Comparison of ENCODE assay signal across 14 mouse cellular contexts in the genomic region with DNA sequence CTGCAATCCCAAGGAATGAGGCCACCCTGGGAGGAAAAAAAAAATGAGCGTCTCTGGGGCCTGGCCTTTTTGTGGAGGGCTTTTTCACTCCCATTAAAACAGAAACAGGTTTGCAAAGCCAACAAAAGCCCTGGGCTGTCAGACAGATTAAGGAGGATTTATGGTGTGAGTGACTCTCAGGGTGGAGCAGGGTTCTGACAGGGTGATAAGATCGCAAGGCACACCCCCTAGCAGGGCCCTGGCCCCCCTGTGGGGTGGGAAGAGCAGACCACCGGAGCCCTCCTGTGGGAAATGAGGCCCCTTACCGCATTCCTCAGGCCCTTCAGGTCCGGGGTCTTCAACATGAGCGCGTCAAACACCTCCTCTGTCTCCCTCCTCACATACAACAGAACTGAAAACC. TPM values are rescaled to one million over a fixed set of nuclear protein-coding genes. Genes with fewer than 3 reads are reported as not detected.
DNase-seq lines count a peak whose midpoint lies in the region; ATAC-seq and TF ChIP-seq lines count a peak whose summit lies in the region.
"Had no signal": no experiment of that assay in that cellular context is flagged by ENCODE, and none has a peak within 500 bp of the region (broad histone marks: within the 10 kb centered on the region; RNA-seq: fewer than 3 reads in every experiment).

No protein-coding gene starts in this region.

- peak overlapping the region; percentile 62 for H3K27ac ChIP-seq in heart, embryonic 11.5 days (ENCODE audit: low read depth, low read length)
- H3K27ac ChIP-seq in kidney, postnatal 0 days = peak overlapping the region; percentile 22; the same call in 1 of the 2 replicates
- no peak overlapping the region for H3K27ac ChIP-seq in embryonic facial prominence, embryonic 11.5 days (replicated peaks; ENCODE audit: low read depth, low read length)
- peak overlapping the region; percentile 83 for H3K27ac ChIP-seq in stomach, embryonic 14.5 days (ENCODE audit: low read length)
- H3K27ac ChIP-seq: liver, embryonic 15.5 days; midbrain, embryonic 12.5 days had no signal

- H3K4me2 ChIP-seq in heart, embryonic 11.5 days = no peak overlapping the region
- H3K4me2 ChIP-seq in kidney, postnatal 0 days (ENCODE audit: low read length) = no peak overlapping the region
- H3K4me2 ChIP-seq in embryonic facial prominence, embryonic 11.5 days (ENCODE audit: low read depth, low read length) = no peak overlapping the region
- H3K4me2 ChIP-seq in stomach, embryonic 14.5 days (replicated peaks; ENCODE audit: low read depth, low read length) = no peak overlapping the region
- H3K4me2 ChIP-seq: liver, embryonic 15.5 days; midbrain, embryonic 12.5 days; neural tube, embryonic 13.5 days had no signal

- TF ChIP-seq CTCF in kidney, postnatal 0 days (IDR thresholded peaks at IDR 0.05; ENCODE audit: low read depth) = no peak

- peak overlapping the region; percentile 34; the same call in 1 of the 2 replicates for H3K9ac ChIP-seq in heart, embryonic 11.5 days (ENCODE audit: low read depth, low read length)
- H3K9ac ChIP-seq in kidney, postnatal 0 days (ENCODE audit: low read depth, low read length) = no peak overlapping the region
- H3K9ac ChIP-seq in embryonic facial prominence, embryonic 11.5 days (replicated peaks; ENCODE audit: low read length) = no peak overlapping the region
- H3K9ac ChIP-seq in stomach, embryonic 14.5 days (replicated peaks; ENCODE audit: low read depth, low read length) = no peak overlapping the region
- H3K9ac ChIP-seq: liver, embryonic 15.5 days; midbrain, embryonic 12.5 days; neural tube, embryonic 13.5 days had no signal

- WGBS in heart, embryonic 11.5 days (ENCODE audit: insufficient replicate concordance) = 7% methylated on average over 7 of the region's 7 CpGs
- WGBS in kidney, postnatal 0 days = 27% methylated on average over 7 of the region's 7 CpGs
- 19% methylated on average over 7 of the region's 7 CpGs for WGBS in embryonic facial prominence, embryonic 11.5 days
- 9% methylated on average over 7 of the region's 7 CpGs for WGBS in stomach, embryonic 14.5 days

- peaks cover 61% of the 10 kb centered on the region for H3K4me1 ChIP-seq in heart, embryonic 11.5 days (ENCODE audit: control insufficient read depth, insufficient read depth, low read length)
- H3K4me1 ChIP-seq in kidney, postnatal 0 days (replicated peaks; ENCODE audit: insufficient read depth, low read length) = peaks cover 31% of the 10 kb centered on the region
- peaks cover 12% of the 10 kb centered on the region for H3K4me1 ChIP-seq in embryonic facial prominence, embryonic 11.5 days (ENCODE audit: control insufficient read depth, insufficient read depth, low read length)
- H3K4me1 ChIP-seq in stomach, embryonic 14.5 days (ENCODE audit: control insufficient read depth, insufficient read depth, low read length) = peaks cover 58% of the 10 kb centered on the region

- 0 out of 2 replicates have a peak, but pooled peaks cover 6% of the 10 kb centered on the region for H3K27me3 ChIP-seq in heart, embryonic 11.5 days (ENCODE audit: control insufficient read depth, insufficient read depth, low read length)
- H3K27me3 ChIP-seq in kidney, postnatal 0 days (ENCODE audit: insufficient read depth, low read length) = no peaks in the 10 kb centered on the region
- no peaks in the 10 kb centered on the region for H3K27me3 ChIP-seq in embryonic facial prominence, embryonic 11.5 days (ENCODE audit: control insufficient read depth, insufficient read depth, low read length)
- no peaks in the 10 kb centered on the region for H3K27me3 ChIP-seq in stomach, embryonic 14.5 days (ENCODE audit: control insufficient read depth, insufficient read depth, low read length)
- H3K27me3 ChIP-seq: neural tube, embryonic 13.5 days had no signal

- no peak overlapping the region for H3K4me3 ChIP-seq in heart, embryonic 11.5 days (ENCODE audit: low read depth, low read length)
- H3K4me3 ChIP-seq in kidney, postnatal 0 days (replicated peaks; ENCODE audit: low read depth, low read length) = no peak overlapping the region
- H3K4me3 ChIP-seq in embryonic facial prominence, embryonic 11.5 days (ENCODE audit: low read depth, low read length) = no peak overlapping the region
- H3K4me3 ChIP-seq in stomach, embryonic 14.5 days (ENCODE audit: low read depth, low read length) = no peak overlapping the region
- H3K4me3 ChIP-seq: liver, embryonic 15.5 days; midbrain, embryonic 12.5 days; neural tube, embryonic 13.5 days had no signal

- ATAC-seq in heart, embryonic 11.5 days (replicated peaks; ENCODE audit: insufficient number of reproducible peaks, low FRiP score, low TSS enrichment) = no peak
- ATAC-seq in kidney, postnatal 0 days (replicated peaks; ENCODE audit: low FRiP score, low read depth) = no peak
- ATAC-seq in embryonic facial prominence, embryonic 11.5 days (replicated peaks; ENCODE audit: insufficient number of reproducible peaks, low FRiP score, low TSS enrichment, low read depth) = no peak
- peak; percentile 59; the same call in 1 of the 2 replicates for ATAC-seq in stomach, embryonic 14.5 days (ENCODE audit: insufficient number of reproducible peaks, insufficient read depth, low FRiP score, low read depth)
- no peak for ATAC-seq in megakaryocyte progenitor cell, adult 5-6 weeks (replicated peaks; ENCODE audit: poor library complexity)
- ATAC-seq: Patski had no signal

- no peaks in the 10 kb centered on the region for H3K9me3 ChIP-seq in heart, embryonic 11.5 days (replicated peaks; ENCODE audit: control insufficient read depth, low read length)
- H3K9me3 ChIP-seq in kidney, postnatal 0 days (replicated peaks; ENCODE audit: low read length) = no peaks in the 10 kb centered on the region
- no peaks in the 10 kb centered on the region for H3K9me3 ChIP-seq in embryonic facial prominence, embryonic 11.5 days (replicated peaks; ENCODE audit: control insufficient read depth, low read length)
- H3K9me3 ChIP-seq in stomach, embryonic 14.5 days (ENCODE audit: control insufficient read depth, low read depth, low read length) = no peaks in the 10 kb centered on the region
- H3K9me3 ChIP-seq: liver, embryonic 15.5 days; midbrain, embryonic 12.5 days; neural tube, embryonic 13.5 days had no signal

- DNase-seq in heart, adult 9 months (ENCODE audit: low spot score in 2 of 2) = no peak
- no peak for DNase-seq in kidney, postnatal 0 days (ENCODE audit: low spot score)
- DNase-seq in kidney, adult 18-20 months = no peak
- DNase-seq in embryonic facial prominence, embryonic 11.5 days (ENCODE audit: low spot score) = peak; percentile 30
- DNase-seq in B cell, adult 2 months = no peak
- DNase-seq: right cerebral cortex, postnatal 4 days had no signal

- H3K36me3 ChIP-seq in heart, embryonic 11.5 days (ENCODE audit: control insufficient read depth, insufficient read depth, low read length) = no peaks in the 10 kb centered on the region
- H3K36me3 ChIP-seq in kidney, postnatal 0 days (ENCODE audit: insufficient read depth, low read length) = no peaks in the 10 kb centered on the region
- no peaks in the 10 kb centered on the region for H3K36me3 ChIP-seq in embryonic facial prominence, embryonic 11.5 days (replicated peaks; ENCODE audit: control insufficient read depth, insufficient read depth, low read depth, low read length)
- H3K36me3 ChIP-seq in stomach, embryonic 14.5 days (ENCODE audit: control insufficient read depth, insufficient read depth, low read length) = no peaks in the 10 kb centered on the region
- H3K36me3 ChIP-seq: liver, embryonic 15.5 days; midbrain, embryonic 12.5 days; neural tube, embryonic 13.5 days had no signal

RNA-seq across cellular contexts. Expression of gene Grhl3, which starts 25.3 kb away (rescaled TPM):
- 5.5 and 6.5 TPM in 2 replicates for polyA plus RNA-seq in heart, embryonic 11.5 days (2014; fragmentation: Nextera tagmentation; extraction: Ambion mirVana)
- polyA plus RNA-seq in kidney, postnatal 0 days (2015; fragmentation: Nextera tagmentation; extraction: Ambion mirVana) = 3.6 and 4.6 TPM in 2 replicates
- polyA plus RNA-seq in embryonic facial prominence, embryonic 11.5 days (2014; fragmentation: Nextera tagmentation; extraction: Ambion mirVana) = 10.1 and 13.0 TPM in 2 replicates
- polyA plus RNA-seq in stomach, embryonic 14.5 days (2014; fragmentation: Nextera tagmentation; extraction: Ambion mirVana) = 30.6 and 33.0 TPM in 2 replicates
- not detected in 2 replicates for total RNA-seq in megakaryocyte progenitor cell, adult 5-6 weeks (2015)
- total RNA-seq in megakaryocyte progenitor cell, adult 5-6 weeks (2017) = not detected in 2 replicates
- total RNA-seq: hematopoietic stem cell, adult 5-6 weeks had no signal
- polyA plus RNA-seq: Patski had no signal

RNA-seq across cellular contexts. Expression of gene Nipal3, which starts 53.3 kb away (rescaled TPM):
- 5.7 and 6.4 TPM in 2 replicates for polyA plus RNA-seq in heart, embryonic 11.5 days (2014; fragmentation: Nextera tagmentation; extraction: Ambion mirVana)
- polyA plus RNA-seq in kidney, postnatal 0 days (2015; fragmentation: Nextera tagmentation; extraction: Ambion mirVana) = 6.3 and 6.8 TPM in 2 replicates
- polyA plus RNA-seq in embryonic facial prominence, embryonic 11.5 days (2014; fragmentation: Nextera tagmentation; extraction: Ambion mirVana) = 2.6 and 3.0 TPM in 2 replicates
- 5.9 and 7.4 TPM in 2 replicates for polyA plus RNA-seq in stomach, embryonic 14.5 days (2014; fragmentation: Nextera tagmentation; extraction: Ambion mirVana)
- total RNA-seq in megakaryocyte progenitor cell, adult 5-6 weeks (2015) = 4.1 and 6.6 TPM in 2 replicates
- total RNA-seq in megakaryocyte progenitor cell, adult 5-6 weeks (2017) = 18.8 and 23.3 TPM in 2 replicates

RNA-seq across cellular contexts. Expression of gene Stpg1, which starts 53.5 kb away (rescaled TPM):
- polyA plus RNA-seq in heart, embryonic 11.5 days (2014; fragmentation: Nextera tagmentation; extraction: Ambion mirVana) = 0.13 and 0.14 TPM in 2 replicates
- 0.42 and 0.52 TPM in 2 replicates for polyA plus RNA-seq in kidney, postnatal 0 days (2015; fragmentation: Nextera tagmentation; extraction: Ambion mirVana)
- 0.08 and 0.32 TPM in 2 replicates for polyA plus RNA-seq in embryonic facial prominence, embryonic 11.5 days (2014; fragmentation: Nextera tagmentation; extraction: Ambion mirVana)
- polyA plus RNA-seq in stomach, embryonic 14.5 days (2014; fragmentation: Nextera tagmentation; extraction: Ambion mirVana) = 0.39 TPM in 1 of 2 replicates, not detected in the other
- 0.12 TPM in 1 of 2 replicates, not detected in the other for total RNA-seq in megakaryocyte progenitor cell, adult 5-6 weeks (2015)
- total RNA-seq in megakaryocyte progenitor cell, adult 5-6 weeks (2017) = not detected in 2 replicates
- total RNA-seq: hematopoietic stem cell, adult 5-6 weeks had no signal
- polyA plus RNA-seq: liver, embryonic 15.5 days; Patski had no signal
